Mouse (Mus musculus): ENCODE measurements around the gene Sash1.

The Sash1 gene

DNA sequence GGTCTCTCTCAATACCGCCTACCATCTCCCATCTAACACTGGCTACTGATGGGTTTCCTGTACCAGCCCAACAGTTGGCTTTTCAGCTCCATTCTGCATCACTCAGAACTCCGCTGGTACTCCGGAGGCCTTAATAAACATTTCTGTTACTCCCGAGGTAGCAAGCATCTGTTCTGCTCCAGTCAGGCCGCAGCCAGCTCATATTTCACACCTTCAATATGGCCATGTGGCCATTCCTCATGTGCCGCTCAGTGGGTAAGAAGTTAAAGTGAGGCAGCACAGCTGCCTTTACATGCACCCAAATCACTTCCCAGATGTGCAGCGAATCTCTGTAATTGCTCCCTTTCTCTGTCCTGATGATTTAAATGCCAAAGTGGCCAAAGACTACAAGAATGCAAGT is 32.5 kb downstream of the Sash1 start:
- DNase-seq (ENCODE audit: low read depth, low spot score), result peak; percentile 55

DNA sequence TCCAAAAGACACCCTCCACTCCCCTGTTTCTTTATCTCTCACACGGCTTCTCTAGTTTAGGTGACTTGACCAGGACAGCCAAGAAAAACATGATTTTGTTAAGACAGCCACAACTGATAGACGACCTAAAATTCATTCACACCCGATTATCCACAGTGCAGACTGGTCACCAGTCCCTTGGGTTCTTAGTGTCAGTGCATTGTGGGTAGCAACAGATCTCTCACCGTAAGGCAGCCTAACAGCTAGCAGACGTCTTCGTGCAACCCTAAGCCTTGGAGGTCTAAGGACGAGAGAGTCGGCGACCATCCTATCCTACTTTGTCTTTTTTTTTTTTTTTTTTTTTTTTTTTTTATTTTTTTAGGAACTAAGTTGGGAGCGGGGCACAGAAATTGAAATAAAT is 34.2 kb downstream of the Sash1 start:
- DNase-seq (ENCODE audit: low read depth, low spot score), result no peak

DNA sequence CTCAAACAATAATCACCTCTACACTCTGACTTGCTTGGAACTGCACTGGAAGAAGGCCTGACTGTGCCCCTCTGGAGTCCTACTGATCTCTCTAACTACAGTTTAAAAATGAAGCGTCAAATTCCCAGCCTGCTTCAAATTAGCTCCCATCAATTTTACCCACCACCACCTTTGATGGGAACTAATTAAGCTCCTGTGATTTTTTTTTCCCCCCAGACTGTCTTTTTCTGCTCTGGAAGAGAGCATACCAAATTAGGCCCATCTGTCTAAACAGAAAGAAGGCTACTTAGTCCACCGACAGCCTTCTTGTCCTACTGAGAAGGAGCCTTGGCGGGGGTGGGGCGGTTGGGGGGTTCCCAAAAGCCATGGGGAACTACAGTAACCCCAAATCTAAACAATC is 37.9 kb downstream of the Sash1 start:
- no peak for DNase-seq (ENCODE audit: low read depth, low spot score)

DNA sequence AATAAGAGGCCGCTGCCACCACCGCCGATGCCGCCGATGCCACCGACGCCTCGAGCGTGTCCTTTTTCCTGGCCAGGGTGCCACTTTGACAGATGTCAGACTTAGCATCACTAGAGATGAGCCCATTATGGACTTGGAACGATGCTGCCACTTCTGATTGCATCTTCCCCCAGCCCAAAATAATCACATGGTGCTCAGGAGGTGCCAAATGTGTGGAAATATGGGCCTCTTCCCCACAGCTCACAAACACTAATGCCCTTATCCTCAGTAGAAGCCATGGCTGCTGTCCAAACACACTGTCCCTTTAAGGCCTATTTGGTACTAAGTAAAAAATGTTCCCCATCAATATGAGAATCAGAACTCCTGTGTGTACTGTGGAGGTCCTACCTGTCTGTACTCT is 39.6 kb downstream of the Sash1 start:
- DNase-seq (ENCODE audit: low read depth, low spot score), result no peak

DNA sequence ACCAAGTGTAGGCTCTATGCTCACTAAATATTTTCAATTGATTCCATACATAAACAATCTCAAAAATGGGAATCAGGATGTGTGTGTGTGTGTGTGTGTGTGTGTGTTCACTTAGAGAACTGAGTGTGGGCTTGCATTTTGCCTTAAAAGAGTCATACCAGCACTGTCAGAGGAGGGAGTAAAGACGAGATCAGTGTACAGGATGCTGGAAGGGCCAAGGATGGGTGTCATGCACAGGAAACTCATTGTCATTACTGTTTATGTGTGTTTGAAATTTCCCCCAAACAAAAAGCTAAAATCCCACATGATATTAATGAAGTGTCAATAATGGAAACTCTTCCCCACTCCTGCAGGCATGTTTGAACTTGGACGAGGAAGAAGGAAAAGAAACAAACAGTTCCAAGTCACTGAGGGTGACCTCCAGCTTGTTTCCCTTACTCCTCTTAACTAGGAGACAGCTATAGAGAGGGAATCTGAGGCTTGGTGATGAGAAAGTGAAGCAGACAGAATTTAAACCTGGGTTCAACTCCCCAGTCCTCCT is 40.6 kb downstream of the Sash1 start:
- DNase-seq (ENCODE audit: low read depth, low spot score), result no peak

DNA sequence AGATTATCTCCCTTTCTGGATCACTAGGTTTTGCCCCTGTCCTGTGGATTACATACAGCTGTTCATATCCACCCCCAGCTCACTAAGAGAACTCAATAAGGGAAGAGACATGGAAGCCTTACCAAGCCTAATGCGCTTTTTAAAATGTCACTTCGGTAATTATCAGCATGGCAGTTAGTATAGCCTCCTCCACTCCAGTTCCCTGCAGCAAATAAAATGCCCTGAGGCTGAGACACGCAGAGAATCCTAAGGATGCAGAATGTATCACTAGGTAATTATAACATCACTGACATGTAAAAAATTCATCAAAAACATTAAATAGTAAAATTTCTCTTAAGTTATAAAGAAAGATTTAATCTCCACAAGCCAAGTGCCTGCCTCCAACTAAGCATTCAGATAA is 45.9 kb downstream of the Sash1 start:
- DNase-seq (ENCODE audit: low read depth, low spot score), result no peak

DNA sequence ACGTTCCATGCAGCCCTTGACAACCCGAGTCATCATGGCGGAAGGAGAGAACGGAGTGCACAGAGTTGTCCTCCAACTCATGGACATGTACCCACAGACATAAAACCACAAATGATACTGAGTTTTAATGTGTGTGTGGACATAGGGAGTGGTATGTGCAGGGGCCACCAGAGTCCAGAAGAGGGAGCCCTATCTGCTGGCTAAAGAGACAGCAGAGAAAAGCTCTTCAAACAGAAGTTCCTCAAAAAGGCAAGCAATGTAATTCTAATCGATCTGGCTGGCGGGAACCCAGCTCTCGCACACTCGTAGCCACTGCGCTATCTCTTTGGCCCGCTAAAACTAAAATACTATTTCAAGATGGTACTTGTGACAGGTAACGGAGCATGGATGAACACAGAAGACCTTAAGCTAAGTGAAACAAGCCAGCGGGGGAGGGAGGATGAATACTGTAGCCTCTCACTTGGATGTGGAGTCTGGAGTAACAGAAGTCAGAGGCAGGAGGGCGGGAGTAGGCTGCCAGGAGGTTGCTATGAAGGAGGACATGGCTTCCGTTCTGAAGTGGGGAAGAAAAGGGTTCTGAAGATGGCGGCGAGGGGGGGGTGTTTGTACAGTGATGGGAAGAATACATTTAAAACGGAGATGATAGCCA is 51.9 kb downstream of the Sash1 start:
- no peak for DNase-seq (ENCODE audit: low read depth, low spot score)

DNA sequence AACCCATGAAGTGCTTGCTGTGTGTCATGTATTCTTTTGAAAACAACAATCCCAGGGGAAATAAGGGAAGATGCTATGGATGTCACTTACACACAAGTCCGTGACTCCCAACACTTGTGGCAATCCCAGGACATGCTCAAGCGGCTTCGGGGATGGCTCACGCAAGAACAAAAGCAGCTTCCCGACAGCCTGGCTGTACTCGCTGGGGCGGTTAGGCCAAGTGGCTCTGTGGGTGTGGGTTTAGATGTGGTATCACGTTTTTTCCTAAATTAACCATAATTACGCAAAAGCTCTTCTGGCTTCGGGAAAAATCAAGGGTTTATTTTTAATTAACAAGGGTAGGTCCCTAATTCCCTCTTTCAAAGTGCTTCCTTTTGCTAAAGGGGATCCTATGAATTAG is 59.6 kb downstream of the Sash1 start:
- no peak for DNase-seq (ENCODE audit: low read depth, low spot score)

DNA sequence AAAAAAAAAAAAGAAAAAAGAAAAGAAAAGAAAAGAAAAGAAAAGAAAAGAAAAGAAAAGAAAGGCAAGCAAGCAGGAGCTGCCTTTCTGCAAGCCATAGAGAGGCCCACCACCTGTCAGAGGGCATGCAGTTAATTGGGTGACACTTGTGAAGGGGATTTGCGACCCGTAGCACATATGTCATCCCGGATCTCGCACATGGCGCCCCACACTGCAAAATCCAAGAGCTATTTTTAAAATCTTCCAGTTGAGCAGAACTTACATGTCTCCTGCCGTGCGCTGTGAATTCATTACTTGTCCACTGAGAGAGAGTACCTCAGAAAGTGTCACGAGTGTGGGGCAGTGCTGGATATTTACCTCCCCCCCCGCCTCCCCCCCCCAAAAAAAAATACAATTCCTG is 60.0 kb downstream of the Sash1 start:
- DNase-seq (ENCODE audit: low read depth, low spot score), result no peak

DNA sequence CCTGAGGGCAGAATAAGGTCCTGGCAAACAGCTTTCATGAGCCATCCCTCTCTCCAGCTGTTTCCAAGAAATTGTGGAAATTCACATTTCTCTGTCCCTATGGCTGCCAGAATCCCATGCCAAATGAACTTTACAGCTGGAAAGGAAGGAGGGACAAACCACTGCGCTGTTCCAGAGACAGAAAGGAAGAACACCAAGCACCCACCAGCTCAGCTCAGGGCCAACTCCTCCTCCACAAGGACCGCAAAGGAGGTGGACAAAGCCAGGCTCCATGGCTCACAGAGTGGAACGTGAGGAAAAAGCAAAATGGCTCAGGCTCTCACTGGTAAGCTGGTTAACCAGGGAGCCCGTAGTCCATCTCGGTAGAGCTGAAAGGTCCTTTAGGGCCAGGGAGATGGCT is 67.8 kb downstream of the Sash1 start:
- no peak for DNase-seq (ENCODE audit: low read depth, low spot score)

DNA sequence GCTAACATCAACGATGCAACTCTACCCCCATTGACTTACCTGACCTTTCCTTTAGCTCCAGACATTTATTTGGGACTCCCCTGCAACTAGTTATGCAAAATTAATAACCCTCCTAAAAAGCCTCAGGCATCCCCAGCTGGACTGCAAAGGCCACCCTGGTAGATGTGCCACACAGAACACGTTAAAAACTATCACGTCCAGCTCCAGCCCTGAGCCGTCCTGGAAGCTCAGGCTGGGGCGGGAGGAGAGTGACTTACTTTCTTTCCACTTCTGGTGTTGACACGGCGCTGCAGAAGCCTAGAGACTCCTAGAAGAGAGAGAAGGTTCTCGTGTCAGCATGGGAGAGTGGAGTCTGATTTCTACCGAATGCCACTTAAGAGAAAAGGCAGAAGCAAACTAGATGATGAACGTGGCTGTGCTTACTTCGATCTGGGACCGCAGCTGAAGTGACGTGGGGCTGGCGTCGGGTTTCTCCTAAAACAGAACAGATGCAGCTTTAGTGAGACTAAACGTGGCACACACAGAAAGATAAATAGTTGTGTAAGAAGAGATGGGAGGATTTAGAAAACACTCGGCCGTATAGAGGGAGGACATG is 71.8 kb downstream of the Sash1 start:
- DNase-seq (ENCODE audit: low read depth, low spot score), result no peak

DNA sequence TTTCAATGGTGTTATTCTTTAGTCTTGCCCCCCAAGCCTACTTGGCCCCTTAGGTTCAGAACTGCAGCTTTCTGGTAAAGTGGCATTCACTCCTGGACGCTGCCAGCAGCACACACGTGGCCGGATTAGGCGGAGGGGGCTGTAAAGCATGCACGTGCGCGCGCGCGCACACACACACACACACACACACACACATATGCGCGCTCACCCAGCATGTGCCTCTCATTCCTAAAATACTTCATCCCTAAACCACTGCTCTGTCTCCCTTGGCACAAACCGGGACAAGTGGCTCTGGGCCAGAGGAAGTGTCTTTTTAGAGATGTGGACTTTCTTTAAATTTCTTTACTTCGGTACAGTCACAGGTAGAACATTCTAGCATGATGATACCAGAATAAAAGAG is 72.6 kb downstream of the Sash1 start:
- no peak for DNase-seq (ENCODE audit: low read depth, low spot score)

DNA sequence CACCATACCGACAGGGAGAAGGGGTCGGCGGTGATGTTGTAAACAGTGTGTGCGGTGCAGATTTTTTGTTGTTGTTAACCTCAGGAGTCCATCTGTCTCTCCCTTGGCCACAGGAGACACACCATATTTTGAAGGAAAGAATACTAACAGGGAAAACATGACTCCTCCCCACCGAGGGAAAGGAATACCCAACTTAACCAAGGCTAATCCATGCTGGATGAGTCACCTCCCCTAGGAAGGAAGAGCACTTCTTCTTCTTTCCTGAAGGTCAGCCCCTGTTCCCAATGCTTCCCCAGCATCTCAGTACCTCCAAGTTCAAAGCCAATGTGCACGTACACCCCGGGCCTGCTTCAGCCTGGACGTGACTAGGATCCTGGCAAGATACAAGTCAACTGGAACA is 73.1 kb downstream of the Sash1 start:
- no peak for DNase-seq (ENCODE audit: low read depth, low spot score)

DNA sequence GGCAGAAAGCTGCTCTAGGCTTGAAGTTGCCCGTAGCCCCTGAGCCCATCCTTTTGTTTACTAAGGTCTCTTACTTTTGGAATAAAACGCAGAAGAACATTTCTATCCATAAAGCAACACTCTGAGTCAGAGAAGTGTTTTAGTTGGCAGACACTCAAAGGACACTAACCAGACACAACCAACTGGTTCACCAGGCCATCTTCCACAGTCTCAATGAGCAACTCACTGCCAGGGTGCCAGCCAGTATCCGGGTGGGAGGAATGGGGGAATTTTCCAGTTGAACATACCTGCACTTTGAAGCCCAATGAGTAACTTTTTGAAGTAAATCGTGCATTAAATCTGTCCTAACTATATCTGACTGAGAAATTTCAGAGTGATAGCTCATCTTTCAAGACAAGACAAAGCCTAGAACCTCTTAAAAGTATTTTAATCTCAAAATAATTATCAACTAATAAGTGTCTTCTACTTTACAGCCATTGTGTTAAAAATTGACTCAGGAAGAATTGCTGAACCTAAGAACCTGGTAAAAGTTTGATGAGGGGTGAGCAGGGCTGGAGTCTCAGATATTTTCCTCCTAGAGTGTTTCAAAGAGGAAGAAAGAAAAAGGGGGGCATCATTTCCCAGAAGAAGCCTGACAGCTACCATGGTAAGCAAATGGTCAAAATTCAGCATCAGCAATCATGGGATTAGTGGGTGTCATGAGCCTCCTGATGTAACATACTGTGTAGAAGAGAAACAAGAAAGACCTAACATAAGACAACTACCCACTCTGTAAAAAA is 74.4 kb downstream of the Sash1 start:
- no peak for DNase-seq (ENCODE audit: low read depth, low spot score)

DNA sequence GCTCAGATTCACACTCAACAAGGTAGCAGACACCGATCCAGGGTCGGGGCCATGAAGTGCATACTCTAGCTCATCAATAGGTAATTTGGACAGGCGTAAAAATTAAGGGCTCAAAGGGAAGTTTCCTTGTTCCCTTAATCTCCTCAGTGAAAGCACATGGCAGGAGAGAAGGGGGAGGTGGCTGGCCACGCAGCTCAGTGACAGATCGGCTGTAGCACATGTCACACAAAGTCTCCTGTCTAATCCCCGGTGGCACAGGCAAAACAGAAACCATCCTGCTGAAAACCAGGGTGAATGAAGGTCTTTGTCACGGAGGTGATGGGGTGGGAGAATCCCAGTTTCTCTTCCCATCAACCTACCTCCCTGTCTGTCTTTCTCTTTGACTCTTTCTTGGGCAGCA is 75.4 kb downstream of the Sash1 start:
- DNase-seq (ENCODE audit: low read depth, low spot score), result no peak

DNA sequence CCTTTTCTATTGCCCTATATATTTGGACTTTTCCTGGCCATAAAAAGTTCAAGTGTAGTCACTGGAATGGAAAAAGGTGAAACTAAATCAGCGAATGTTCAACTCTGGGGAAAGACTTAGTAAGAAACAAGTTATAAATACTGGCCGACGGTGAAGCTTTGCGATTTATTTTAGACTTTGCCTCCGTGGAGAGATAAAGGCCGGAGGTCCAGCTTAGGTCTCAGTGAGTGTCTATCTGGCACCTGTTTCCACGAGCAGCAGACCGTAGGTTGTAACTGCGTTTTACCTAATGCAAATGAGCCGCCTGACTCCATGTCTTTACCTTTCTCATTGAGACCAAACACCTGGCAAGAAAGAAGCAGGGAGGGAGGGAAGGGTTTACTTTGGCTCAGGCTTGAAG is 77.5 kb downstream of the Sash1 start:
- DNase-seq (ENCODE audit: low read depth, low spot score), result no peak

DNA sequence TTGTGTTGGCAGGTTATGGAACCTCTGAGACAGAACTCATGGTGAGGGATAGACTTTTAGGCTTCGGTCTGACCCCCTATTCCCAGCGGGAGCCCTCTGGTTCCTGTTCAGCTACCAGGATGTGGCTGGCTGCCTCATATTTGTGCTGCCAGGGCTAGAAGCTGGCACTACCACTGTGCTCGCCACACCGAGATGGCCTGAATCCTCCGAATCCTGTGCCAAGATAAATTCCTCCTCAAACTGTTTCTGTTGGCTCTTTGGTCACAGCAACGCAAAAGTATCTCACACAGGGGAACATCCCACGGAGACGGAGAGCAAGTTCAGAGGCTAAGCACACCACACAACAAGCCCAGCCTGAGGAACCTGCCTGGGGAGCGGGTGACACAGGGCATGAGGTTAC is 78.3 kb downstream of the Sash1 start:
- DNase-seq (ENCODE audit: low read depth, low spot score), result no peak

DNA sequence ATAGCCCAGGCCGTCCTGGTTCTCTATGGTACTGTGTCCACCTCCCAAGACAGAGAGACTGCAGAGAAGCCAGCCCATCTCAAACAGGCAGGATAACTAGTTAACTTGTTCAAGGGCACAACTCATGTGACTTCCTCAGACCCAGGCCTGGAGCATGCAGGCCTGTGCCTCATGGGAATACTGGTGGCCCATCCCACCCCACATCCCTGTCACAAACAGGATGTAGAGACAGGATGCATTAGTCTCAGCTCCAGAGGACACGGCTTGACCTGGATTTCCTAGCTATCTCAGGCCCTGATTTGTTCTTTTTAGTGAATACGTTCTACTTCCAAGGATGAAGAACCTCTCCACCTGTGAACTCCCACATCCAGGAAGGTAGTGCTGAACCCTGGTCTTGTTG is 80.5 kb downstream of the Sash1 start:
- DNase-seq (ENCODE audit: low read depth, low spot score), result no peak

DNA sequence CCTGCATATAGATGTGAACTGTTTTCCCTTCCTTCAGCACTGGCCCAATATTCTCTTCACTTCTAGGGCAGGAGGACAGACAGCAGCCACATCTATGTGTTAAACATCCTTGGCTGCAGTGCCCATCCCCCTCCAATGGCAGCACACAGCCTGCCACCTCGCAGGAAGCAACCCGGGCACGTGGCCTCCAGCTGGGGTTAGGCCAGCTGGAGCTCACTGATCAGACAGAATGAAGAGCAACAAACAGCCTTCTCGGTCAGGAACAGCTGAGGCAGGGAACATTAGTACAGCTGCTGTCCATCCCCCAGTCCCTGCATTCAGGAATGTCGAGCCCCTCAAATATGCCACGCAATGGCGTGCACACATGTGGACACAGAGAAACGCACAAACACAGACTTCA is 81.6 kb downstream of the Sash1 start:
- no peak for DNase-seq (ENCODE audit: low read depth, low spot score)

DNA sequence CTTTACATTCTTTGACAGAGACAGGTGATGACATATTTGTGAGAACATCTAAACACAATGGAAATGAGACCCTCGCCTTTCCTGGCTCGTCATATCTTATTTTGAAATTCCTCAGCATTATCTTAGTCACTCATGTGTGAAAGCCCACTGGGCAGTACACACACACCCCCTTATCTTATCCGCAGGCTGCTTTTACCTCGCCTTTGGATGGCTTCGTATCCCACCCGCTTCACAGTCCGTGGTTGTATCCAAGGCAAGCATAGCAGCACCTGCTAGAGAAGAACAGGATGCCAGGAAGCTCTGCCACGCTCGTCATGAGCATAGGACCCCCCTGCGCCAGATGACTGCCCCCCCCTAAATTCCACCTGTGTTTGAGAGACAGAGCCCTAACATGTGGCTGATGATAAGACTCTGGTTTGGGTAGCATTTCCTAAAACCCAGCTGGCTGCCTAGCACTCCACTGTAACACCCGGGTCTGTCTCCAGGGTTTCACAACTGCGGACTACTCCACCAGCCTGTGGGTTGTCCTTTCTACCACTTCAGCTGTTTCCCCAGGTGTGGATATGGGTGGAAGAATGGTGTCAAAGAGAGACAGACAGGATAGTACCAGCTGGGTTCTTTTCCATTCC is 84.0 kb downstream of the Sash1 start:
- DNase-seq (ENCODE audit: low read depth, low spot score), result no peak

DNA sequence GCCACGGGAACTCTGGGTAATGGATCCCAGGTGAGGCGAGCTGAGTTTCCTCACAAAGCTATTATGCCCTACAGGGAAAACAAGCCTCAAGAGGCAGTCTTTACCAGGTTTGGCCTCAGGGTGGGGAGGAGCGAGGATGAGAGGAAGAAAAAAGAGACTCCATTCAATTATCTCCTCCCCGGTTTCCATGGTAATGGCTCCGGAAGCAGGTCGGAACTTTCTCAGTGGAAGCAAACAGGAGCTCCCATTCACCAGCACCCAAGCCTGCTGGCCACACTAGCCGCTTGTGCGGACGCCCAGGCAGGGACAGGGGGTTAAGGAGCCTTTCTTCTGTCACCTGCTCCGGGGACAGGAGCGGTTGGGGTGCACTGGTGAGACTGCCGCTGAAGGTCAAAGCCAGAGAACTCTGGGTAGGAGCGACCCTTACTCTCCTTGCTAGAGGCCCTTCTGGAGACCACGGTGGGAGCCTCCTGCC is 84.7 kb downstream of the Sash1 start:
- no peak for DNase-seq (ENCODE audit: low read depth, low spot score)

DNA sequence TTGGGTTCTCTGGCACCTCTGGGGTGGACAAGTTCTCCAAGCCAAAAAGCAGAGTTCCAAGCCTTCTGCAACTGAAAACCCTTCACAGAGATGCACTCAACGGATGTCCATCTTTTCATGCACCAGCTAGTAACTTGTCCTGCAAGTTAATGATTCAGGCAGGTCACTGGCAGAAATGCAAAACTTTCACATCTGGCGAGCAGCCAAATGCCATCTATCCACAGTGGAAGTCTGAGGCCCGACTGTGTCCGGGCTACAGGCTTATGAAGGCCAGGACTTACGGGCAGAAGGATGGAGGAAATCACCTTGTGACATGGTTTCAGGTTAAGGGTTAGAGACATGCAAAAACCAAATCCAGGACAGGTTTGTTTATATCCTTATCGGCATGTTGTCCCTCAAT is 88.0 kb downstream of the Sash1 start:
- no peak for DNase-seq (ENCODE audit: low read depth, low spot score)
